Mouse (Mus musculus) embryo, embryonic 9.5 days (tissue): ENCODE measurements around the gene Foxk1.

Experiments used
- DNase-seq: peaks from one replicate; pipeline ENCODE4 v3.0.0-alpha.2; 2017; ENCODE audit errors: extremely low spot score

The Foxk1 gene

DNA sequence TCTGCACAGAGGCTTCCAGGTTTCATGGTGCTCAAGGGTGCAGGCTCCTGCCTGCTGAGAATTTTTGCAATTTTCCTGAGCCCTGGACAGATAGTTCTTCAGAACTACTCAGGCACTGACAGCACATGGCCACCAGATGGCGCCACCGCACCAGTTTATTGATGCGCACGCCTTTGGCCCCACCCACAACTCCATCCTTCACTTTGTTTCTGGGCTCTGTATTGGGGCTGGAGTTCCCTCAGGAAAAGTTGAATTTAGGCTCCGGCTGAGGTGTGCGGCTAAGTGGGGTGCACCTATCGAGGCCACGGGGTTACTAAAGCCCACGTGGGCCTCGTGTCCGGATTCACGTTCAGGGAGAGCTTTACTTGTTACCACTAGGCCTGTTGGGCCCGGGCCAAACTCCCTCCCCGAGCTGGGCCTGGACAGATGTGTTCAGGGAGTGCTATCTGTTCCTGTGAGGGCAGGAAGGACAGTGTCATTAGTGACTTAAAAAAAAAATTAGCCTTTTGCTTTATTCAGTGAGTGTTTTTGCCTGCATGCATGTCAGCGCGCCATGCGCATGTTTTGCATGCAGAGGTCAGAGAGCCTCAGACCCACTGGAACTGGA lies 77.6 kb downstream of the Foxk1 start:
- peak; percentile 83 for DNase-seq

DNA sequence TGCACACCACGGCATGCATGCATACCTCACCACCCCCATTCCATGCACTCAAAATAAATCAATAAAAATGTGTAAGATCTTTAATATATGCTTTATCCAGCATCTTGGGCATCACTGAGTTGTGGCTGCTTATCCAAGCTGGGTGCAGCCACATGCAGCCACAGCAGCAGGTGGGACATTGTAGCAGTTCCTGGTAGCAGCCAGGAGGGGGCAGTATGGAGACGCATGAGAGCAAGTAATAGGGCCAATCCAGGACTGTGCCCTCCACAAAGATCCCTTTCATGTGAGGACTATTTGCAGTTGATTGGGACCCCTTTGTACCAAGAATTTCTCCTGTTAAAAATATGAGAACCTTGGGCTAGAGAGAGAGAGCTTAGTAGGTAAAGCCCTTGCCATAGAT lies 81.2 kb downstream of the Foxk1 start:
- no peak for DNase-seq

DNA sequence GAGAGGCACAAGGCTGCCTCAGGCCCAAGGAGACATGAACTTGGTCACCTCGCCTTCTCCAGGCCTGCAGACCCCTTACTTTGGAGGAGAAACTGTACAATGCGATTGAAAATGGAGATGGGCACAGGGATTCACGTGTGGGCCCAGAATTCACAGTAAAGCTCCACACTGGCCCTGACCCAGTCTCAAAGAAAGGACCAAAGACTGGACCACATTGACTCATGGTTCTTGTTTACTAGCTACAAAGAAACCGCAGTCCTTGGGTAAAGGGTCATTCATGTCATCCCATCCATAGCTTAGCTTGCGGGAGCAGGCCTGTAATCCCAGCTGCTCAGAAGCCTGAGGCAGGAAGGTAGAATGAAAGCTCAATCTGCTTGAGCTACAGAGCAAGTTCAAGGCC lies 82.3 kb downstream of the Foxk1 start:
- no peak for DNase-seq

DNA sequence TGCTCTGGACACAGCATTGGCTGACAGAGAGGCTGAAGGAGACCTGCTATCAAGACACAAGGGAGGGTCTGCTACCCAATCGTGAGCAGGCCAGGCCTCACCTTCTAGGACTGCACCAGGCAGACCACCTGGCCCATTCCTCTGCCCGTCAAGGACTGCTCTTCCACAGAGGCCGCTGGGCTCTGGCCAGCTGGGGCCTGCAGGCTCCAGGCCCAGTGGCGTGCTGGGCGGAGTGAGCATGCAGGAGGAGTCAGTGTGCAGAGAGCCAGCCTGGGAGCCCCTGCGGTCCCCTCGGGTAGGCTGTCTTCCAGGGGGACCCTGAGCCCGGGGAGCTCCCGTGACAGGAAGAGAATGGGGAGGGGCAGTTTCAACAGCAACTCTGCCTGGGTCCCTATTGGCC lies 85.4 kb downstream of the Foxk1 start:
- no peak for DNase-seq

DNA sequence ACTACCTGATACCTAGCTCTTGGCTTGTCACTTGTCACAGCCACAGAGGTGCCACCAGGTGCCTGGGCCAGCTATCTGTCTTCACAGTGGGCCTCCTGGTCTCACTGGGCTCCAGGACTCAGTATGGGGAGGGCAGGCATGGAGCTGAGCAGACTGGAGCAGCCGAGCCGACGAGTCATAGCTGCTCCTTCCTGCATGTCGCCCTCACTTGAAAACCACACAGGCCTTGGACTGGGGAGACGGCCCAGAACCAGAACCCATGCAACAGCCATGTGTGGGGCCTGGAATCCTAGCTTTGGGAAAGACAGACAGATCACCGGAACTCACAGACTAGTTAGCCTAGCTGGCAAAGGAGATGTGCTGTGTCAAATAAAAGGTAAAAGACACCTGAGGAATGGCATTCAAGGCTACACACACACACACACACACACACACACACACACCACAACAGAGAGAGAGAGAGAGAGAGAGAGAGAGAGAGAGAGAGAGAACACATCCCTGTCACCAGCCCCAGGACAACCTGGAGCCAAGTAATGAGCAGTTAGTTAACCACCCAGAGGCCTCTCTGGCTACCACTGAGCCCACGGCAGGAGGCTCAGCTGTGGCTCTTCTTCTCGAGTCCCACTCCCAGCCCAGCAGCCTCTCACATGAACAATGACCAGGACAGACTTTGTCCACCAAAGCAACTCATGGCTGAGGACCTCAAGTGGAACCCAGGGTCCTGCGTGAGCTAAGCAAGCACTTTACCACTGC lies 88.8 kb downstream of the Foxk1 start:
- no peak for DNase-seq

DNA sequence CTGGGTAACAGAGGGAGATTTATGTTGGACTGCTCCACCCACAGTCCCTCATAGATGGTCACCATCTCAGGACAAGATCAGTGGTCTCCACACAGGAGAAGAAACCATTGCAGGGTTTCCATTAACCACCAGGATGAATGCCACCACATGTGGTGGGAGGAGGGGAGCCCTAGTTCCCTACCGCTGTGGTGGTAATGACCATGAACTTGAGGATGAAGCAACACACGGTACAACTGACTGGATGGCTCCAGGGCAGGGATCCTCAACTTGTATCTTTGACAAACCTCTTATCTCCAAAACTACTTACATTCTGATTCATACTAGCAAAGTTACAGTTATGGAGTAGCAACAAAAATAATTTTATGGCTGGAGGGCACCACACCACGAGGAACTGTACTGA lies 92.0 kb downstream of the Foxk1 start:
- DNase-seq = no peak

DNA sequence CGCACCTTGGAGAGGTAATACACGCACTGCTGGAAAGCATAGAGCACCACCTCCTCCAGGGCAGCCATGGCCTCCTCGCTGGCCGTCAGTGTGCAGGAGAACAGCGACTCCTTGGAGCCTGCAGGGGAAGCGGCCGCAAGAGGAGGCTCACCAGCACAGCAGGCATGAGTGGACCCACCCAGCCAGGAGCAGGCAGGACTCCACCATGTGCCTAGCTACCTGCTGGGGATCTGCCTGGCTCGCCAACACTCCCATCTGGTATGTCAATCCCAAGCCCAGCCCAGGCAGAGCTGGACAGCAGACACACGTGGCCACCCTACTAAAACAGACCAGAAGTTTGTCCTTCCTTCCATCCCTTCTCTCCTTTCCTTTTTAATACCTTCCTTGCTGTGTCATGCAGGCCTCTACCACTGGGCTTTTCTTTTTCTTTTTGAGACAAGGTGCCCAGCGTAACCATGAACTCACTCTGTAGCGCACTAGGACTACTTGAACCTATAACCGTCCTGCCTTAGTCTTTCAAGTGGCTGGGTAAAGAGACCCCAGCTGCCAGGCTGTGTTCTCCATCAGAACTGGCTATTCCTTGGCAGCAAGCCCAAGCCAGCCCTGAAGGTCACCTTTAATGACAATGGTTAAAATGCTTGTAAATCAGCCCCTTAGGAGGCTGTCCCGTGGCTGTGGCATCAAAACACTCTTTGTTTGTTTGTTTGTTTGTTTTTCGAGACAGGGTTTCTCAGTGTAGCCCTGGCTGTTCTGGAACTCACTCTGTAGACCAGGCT lies 94.2 kb downstream of the Foxk1 start:
- DNase-seq = no peak

DNA sequence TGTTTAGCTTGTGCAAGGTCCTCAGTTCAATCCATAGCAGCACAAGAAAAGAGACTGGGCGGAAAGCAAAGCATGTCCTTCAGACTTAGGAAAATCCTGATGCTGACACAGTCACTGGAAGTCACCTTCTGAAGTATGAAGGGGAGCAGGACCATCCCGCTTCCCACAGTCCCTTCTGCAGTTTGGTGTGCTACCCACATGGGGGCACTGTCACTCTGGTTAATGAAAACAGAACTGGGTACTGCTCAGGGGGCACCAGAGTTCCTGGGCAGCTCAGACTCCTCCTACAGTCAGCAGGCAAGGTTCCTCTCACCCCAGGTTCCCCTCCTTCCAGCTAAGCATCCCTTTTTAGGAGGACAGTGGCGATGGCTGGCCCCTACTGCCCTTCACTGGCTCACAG lies 97.7 kb downstream of the Foxk1 start:
- peak; percentile 51 for DNase-seq

DNA sequence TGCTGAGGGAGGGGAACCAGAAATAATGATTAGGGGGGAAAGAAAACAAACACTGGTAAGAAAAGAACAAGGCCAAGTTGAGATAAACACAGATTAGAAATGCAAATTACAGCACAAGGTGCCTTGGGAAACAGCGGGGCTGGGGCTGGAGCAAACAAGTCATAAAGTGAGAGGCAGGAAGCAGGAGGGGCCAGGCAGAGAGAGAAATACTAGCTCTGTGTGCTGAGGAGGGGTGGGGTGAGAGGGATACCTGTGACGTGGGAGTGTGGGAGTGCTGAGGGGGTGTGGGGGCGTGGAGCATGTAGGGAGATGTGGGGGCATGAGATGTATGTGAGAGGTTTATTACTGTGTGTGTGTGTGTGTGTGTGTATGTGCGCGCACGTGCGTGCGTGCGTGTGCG lies 99.6 kb downstream of the Foxk1 start:
- DNase-seq = no peak

DNA sequence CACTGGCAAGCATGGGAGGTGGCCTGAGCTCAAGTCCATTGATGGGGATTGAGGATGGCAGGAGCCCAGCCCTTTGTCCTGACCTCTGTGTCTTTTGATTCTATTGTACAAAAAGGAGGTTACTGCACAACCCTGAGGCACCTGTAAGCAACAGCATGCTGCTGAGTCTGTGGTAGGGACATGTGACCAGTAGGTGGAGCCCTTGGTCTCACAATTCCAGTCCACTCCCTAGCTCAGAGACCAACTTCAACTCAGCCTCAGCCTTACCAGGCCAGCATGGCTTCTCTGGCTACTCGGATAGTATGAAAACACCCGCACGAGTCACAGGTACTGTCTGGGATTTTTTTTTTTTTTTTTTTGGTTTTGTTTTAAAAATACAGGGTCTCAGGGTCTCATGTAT lies 101.1 kb downstream of the Foxk1 start:
- DNase-seq = peak; percentile 77

DNA sequence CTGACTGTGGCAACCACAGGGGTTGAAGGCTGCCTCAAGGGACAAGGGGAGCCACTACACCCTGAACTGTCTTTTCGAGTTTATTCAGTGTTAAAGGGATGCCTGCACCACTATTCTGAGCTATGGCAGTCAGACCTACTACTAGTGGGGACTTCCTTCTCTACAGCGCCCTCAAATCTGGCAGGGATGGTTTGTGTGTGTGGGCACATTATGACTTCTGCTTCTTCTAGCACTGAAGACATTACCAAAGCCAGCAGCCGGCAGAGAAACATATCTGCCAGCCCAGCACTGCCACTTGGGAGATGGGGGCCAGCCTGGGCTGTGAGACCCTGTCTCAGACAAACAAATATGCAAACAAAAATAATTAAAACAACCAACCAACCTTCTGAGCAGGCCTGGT lies 102.9 kb downstream of the Foxk1 start:
- DNase-seq = no peak

DNA sequence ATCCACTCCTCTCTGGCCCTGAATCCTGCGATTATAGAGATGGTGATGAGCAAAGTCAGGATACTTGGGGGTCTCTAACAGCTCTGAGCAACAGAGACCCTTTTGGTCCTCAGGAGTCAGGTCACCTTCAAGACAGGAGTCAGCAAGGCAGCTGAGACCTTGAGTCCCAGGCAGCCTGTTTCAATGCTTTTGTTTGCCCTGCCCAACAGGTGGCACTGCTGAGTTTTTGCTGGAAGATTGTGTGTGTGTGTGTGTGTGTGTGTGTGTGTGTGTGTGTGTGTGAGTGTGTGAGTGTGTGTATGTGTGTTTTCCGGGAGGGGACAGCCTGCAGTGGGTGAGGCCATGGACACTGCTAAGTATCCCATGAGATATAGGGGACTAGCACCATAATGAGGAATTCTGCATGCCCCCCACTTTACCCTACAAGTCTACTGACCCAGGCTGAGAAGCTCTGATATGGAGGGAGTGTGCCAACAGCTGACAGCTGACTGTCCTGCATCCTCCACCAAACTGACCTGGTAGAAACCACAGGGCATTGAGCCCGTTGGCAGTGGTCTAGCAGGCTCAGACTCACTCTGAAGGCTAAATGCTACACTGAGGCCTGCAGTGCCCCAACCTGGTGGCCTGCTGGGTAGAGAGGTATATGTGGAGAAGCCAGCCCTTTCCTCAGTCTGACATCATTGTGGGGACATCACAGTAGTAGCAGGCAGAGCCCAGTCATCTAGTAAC lies 104.6 kb downstream of the Foxk1 start:
- no peak for DNase-seq

DNA sequence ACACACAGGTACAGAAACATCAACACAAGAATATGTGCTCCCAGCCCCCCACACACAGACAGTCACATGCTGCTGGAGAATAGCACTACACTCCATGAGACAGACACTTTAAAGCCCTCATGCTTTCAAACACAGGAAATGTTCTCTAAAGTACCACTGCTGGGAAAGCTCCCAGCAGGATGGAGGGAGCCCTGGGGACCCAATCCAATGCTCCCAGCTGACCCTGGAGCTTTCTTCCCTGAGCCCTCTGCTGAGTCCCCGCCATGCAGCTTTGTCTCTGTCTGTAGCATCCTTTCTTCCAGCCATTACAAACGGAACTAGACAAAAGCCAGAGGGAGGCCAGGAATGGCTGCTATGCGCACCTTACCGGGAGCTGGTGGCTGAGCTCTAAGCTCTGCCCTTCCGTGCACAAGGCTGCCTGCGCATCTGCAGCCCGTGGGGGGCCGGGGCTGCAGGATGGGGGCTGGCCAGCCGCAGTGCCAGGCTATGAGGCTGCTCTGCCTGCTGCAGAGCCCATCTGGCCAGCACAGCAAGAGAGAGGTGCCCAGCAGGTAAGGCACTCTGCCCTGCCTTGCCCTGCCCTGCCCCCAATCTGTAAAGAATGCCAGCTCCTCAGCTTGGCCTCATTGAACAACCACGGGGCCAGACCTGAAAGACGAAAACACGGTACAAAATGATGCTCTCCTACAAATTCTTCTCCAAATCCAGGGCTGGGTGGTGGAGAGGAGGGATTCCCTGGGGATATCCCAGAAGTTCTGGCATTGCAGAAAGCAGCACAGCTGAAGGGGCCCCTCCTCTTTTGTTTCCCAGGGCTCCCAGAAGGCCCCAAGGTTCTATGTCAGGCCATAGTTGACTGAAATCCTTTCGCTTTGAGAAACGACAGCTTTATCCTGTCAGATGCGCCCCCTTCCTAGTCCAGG lies 108.1 kb downstream of the Foxk1 start:
- DNase-seq = no peak

DNA sequence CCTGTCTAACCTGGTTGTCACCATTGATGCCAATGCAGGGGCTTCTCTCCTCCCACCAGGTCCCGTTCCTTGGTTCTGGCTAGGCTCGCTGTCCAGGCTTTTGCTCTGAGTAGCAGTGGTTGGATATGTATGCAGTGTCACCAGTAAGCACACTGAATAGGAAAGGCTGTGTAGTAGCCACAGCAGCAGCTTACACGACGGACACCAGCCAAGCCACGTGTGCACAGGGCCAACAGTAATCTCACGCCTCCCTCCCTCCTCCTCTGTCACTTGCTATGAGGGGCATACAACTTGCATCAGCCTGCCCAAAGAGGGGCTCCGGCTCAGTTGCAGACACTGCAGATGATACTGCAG lies 108.7 kb downstream of the Foxk1 start:
- DNase-seq = no peak
